Mouse (Mus musculus): Measurements from ENCODE around the gene Ntf3. TPM values are rescaled to one million over a fixed set of nuclear protein-coding genes. Genes with fewer than 3 reads are reported as not detected.
A peak's percentile ranks its signal among the peaks of the same experiment; 100 is the strongest.

Gene Ntf3
- 1.4 and 1.8 TPM in 2 replicates for polyA plus RNA-seq (2014; fragmentation: Nextera tagmentation; extraction: Ambion mirVana)

- H3K4me3 ChIP-seq (replicated peaks; ENCODE audit: low read depth, low read length) = peak within 1 kb of the TSS; percentile 31
Measured at GRCm38 (mm10) chr6:126166548-126167207, at the start of gene Ntf3. TSS of gene Ntf3 (minus strand) at chr6:126166910.

GRCm38 (mm10) chr6:126213330-126213729 is 46.6 kb upstream of the Ntf3 start:
- WGBS = 82% methylated on average over 5 of the region's 5 CpGs
- H3K9ac ChIP-seq (replicated peaks; ENCODE audit: low read length) = no peak overlapping the region
- DNase-seq (no peak), ATAC-seq (ENCODE audit: low FRiP score, low TSS enrichment) (no peak)
- no peaks in the 10 kb centered on the region for H3K27me3 ChIP-seq (ENCODE audit: control insufficient read depth, insufficient read depth, low read length)
- H3K4me1 ChIP-seq (ENCODE audit: control insufficient read depth, insufficient read depth, low read length) = no peaks in the 10 kb centered on the region
- no peak overlapping the region for H3K4me3 ChIP-seq (replicated peaks; ENCODE audit: low read depth, low read length)
- no peaks in the 10 kb centered on the region for H3K9me3 ChIP-seq (ENCODE audit: control insufficient read depth, low read length)
- no peak overlapping the region for H3K4me2 ChIP-seq (ENCODE audit: low read length)
- H3K27ac ChIP-seq (replicated peaks; ENCODE audit: low read depth, low read length) = no peak overlapping the region
- H3K36me3 ChIP-seq (ENCODE audit: control insufficient read depth, insufficient read depth, low read length) = no peaks in the 10 kb centered on the region

More at GRCm38 (mm10) chr6:126166548-126167207, at the start of gene Ntf3:
- DNase-seq = peak; percentile 43
- no peaks in the 10 kb centered on the region for H3K36me3 ChIP-seq (ENCODE audit: control insufficient read depth, insufficient read depth, low read length)
- H3K27me3 ChIP-seq (ENCODE audit: control insufficient read depth, insufficient read depth, low read length) = peaks cover 61% of the 10 kb centered on the region
- H3K4me1 ChIP-seq (ENCODE audit: control insufficient read depth, insufficient read depth, low read length) = peaks cover 39% of the 10 kb centered on the region
- no peak for ATAC-seq (ENCODE audit: low FRiP score, low TSS enrichment)
- no peaks in the 10 kb centered on the region for H3K9me3 ChIP-seq (ENCODE audit: control insufficient read depth, low read length)
- H3K27ac ChIP-seq (replicated peaks; ENCODE audit: low read depth, low read length) = no peak within 1 kb of the TSS
- under 1% methylated on average over 27 of the region's 27 CpGs for WGBS
- H3K9ac ChIP-seq (replicated peaks; ENCODE audit: low read length) = no peak within 1 kb of the TSS; the same call in 1 of the 2 replicates
- H3K4me2 ChIP-seq (ENCODE audit: low read length) = peak within 1 kb of the TSS; percentile 60

GRCm38 (mm10) chr6:126203366-126203765 is 36.7 kb upstream of the Ntf3 start:
- ATAC-seq (ENCODE audit: low FRiP score, low TSS enrichment) (no peak), DNase-seq (no peak)
- WGBS = 88% methylated on average over 4 of the region's 4 CpGs
- no peak overlapping the region for H3K9ac ChIP-seq (replicated peaks; ENCODE audit: low read length)
- H3K9me3 ChIP-seq (ENCODE audit: control insufficient read depth, low read length) = no peaks in the 10 kb centered on the region
- H3K4me1 ChIP-seq (ENCODE audit: control insufficient read depth, insufficient read depth, low read length) = no peaks in the 10 kb centered on the region
- no peaks in the 10 kb centered on the region for H3K27me3 ChIP-seq (ENCODE audit: control insufficient read depth, insufficient read depth, low read length)
- H3K27ac ChIP-seq (replicated peaks; ENCODE audit: low read depth, low read length) = no peak overlapping the region
- H3K36me3 ChIP-seq (ENCODE audit: control insufficient read depth, insufficient read depth, low read length) = no peaks in the 10 kb centered on the region
- no peak overlapping the region for H3K4me3 ChIP-seq (replicated peaks; ENCODE audit: low read depth, low read length)
- H3K4me2 ChIP-seq (ENCODE audit: low read length) = no peak overlapping the region

- WGBS = 83% methylated on average over 7 of the region's 7 CpGs
- Histone ChIP-seq H3K9ac (replicated peaks; ENCODE audit: low read length) (no peak overlapping the region), H3K4me3 (replicated peaks; ENCODE audit: low read depth, low read length) (no peak overlapping the region), H3K9me3 (ENCODE audit: control insufficient read depth, low read length) (no peaks in the 10 kb centered on the region), H3K27ac (replicated peaks; ENCODE audit: low read depth, low read length) (no peak overlapping the region), H3K4me2 (ENCODE audit: low read length) (no peak overlapping the region), H3K27me3 (ENCODE audit: control insufficient read depth, insufficient read depth, low read length) (no peaks in the 10 kb centered on the region), H3K4me1 (ENCODE audit: control insufficient read depth, insufficient read depth, low read length) (no peaks in the 10 kb centered on the region), H3K36me3 (ENCODE audit: control insufficient read depth, insufficient read depth, low read length) (no peaks in the 10 kb centered on the region)
- DNase-seq = peak; percentile 5
- ATAC-seq (ENCODE audit: low FRiP score, low TSS enrichment) = no peak
Measured at GRCm38 (mm10) chr6:126202959-126203358, 36.2 kb upstream of the Ntf3 start.

GRCm38 (mm10) chr6:126201721-126202120 is 35.0 kb upstream of the Ntf3 start:
- 88% methylated on average over 2 of the region's 2 CpGs for WGBS
- DNase-seq = no peak

GRCm38 (mm10) chr6:126199916-126200315 is 33.2 kb upstream of the Ntf3 start:
- no peaks in the 10 kb centered on the region for H3K9me3 ChIP-seq (ENCODE audit: control insufficient read depth, low read length)
- H3K27ac ChIP-seq (replicated peaks; ENCODE audit: low read depth, low read length) = no peak overlapping the region
- ATAC-seq (ENCODE audit: low FRiP score, low TSS enrichment) (no peak), DNase-seq (no peak)
- no peak overlapping the region for H3K4me3 ChIP-seq (replicated peaks; ENCODE audit: low read depth, low read length)
- no peak overlapping the region for H3K4me2 ChIP-seq (ENCODE audit: low read length)
- H3K9ac ChIP-seq (replicated peaks; ENCODE audit: low read length) = no peak overlapping the region
- H3K27me3 ChIP-seq (ENCODE audit: control insufficient read depth, insufficient read depth, low read length) = no peaks in the 10 kb centered on the region
- H3K4me1 ChIP-seq (ENCODE audit: control insufficient read depth, insufficient read depth, low read length) = no peaks in the 10 kb centered on the region
- 75% methylated on average over 2 of the region's 2 CpGs for WGBS
- no peaks in the 10 kb centered on the region for H3K36me3 ChIP-seq (ENCODE audit: control insufficient read depth, insufficient read depth, low read length)

More at GRCm38 (mm10) chr6:126201721-126202120, 35.0 kb upstream of the Ntf3 start:
- H3K9ac ChIP-seq (replicated peaks; ENCODE audit: low read length) = no peak overlapping the region
- H3K4me2 ChIP-seq (ENCODE audit: low read length) = no peak overlapping the region
- H3K27me3 ChIP-seq (ENCODE audit: control insufficient read depth, insufficient read depth, low read length) = no peaks in the 10 kb centered on the region
- ATAC-seq (ENCODE audit: low FRiP score, low TSS enrichment) = no peak
- no peaks in the 10 kb centered on the region for H3K4me1 ChIP-seq (ENCODE audit: control insufficient read depth, insufficient read depth, low read length)
- no peak overlapping the region for H3K4me3 ChIP-seq (replicated peaks; ENCODE audit: low read depth, low read length)
- H3K27ac ChIP-seq (replicated peaks; ENCODE audit: low read depth, low read length) = no peak overlapping the region
- H3K36me3 ChIP-seq (ENCODE audit: control insufficient read depth, insufficient read depth, low read length) = no peaks in the 10 kb centered on the region
- H3K9me3 ChIP-seq (ENCODE audit: control insufficient read depth, low read length) = no peaks in the 10 kb centered on the region

GRCm38 (mm10) chr6:126194760-126195159 is 28.1 kb upstream of the Ntf3 start:
- H3K36me3 ChIP-seq (ENCODE audit: control insufficient read depth, insufficient read depth, low read length) = no peaks in the 10 kb centered on the region
- WGBS = 91% methylated on average over 4 of the region's 4 CpGs
- no peak overlapping the region for H3K27ac ChIP-seq (replicated peaks; ENCODE audit: low read depth, low read length)
- no peaks in the 10 kb centered on the region for H3K4me1 ChIP-seq (ENCODE audit: control insufficient read depth, insufficient read depth, low read length)
- H3K27me3 ChIP-seq (ENCODE audit: control insufficient read depth, insufficient read depth, low read length) = no peaks in the 10 kb centered on the region
- no peak overlapping the region for H3K4me2 ChIP-seq (ENCODE audit: low read length)
- ATAC-seq (ENCODE audit: low FRiP score, low TSS enrichment) (no peak), DNase-seq (no peak)
- no peaks in the 10 kb centered on the region for H3K9me3 ChIP-seq (ENCODE audit: control insufficient read depth, low read length)
- no peak overlapping the region for H3K4me3 ChIP-seq (replicated peaks; ENCODE audit: low read depth, low read length)
- no peak overlapping the region for H3K9ac ChIP-seq (replicated peaks; ENCODE audit: low read length)

- WGBS = 94% methylated on average over 10 of the region's 10 CpGs
- Histone ChIP-seq H3K27ac (replicated peaks; ENCODE audit: low read depth, low read length) (no peak overlapping the region), H3K4me2 (ENCODE audit: low read length) (no peak overlapping the region), H3K9ac (replicated peaks; ENCODE audit: low read length) (no peak overlapping the region), H3K9me3 (ENCODE audit: control insufficient read depth, low read length) (no peaks in the 10 kb centered on the region), H3K36me3 (ENCODE audit: control insufficient read depth, insufficient read depth, low read length) (no peaks in the 10 kb centered on the region), H3K4me3 (replicated peaks; ENCODE audit: low read depth, low read length) (no peak overlapping the region), H3K4me1 (ENCODE audit: control insufficient read depth, insufficient read depth, low read length) (no peaks in the 10 kb centered on the region), H3K27me3 (ENCODE audit: control insufficient read depth, insufficient read depth, low read length) (no peaks in the 10 kb centered on the region)
- ATAC-seq (ENCODE audit: low FRiP score, low TSS enrichment) (no peak), DNase-seq (no peak)
Measured at GRCm38 (mm10) chr6:126190218-126190871, 23.6 kb upstream of the Ntf3 start.

- WGBS = 68% methylated on average over 8 of the region's 8 CpGs
- Histone ChIP-seq H3K9me3 (ENCODE audit: control insufficient read depth, low read length) (no peaks in the 10 kb centered on the region), H3K9ac (replicated peaks; ENCODE audit: low read length) (no peak overlapping the region), H3K36me3 (ENCODE audit: control insufficient read depth, insufficient read depth, low read length) (no peaks in the 10 kb centered on the region), H3K4me1 (ENCODE audit: control insufficient read depth, insufficient read depth, low read length) (no peaks in the 10 kb centered on the region), H3K27ac (replicated peaks; ENCODE audit: low read depth, low read length) (no peak overlapping the region), H3K27me3 (ENCODE audit: control insufficient read depth, insufficient read depth, low read length) (no peaks in the 10 kb centered on the region), H3K4me2 (ENCODE audit: low read length) (no peak overlapping the region), H3K4me3 (replicated peaks; ENCODE audit: low read depth, low read length) (no peak overlapping the region)
- ATAC-seq (ENCODE audit: low FRiP score, low TSS enrichment) (no peak), DNase-seq (no peak)
Measured at GRCm38 (mm10) chr6:126187400-126187799, 20.7 kb upstream of the Ntf3 start.

All from midbrain, embryonic 14.5 days (tissue).